Mouse (Mus musculus): ENCODE data around the gene Hdgfl2. TPM values are rescaled to one million over a fixed set of nuclear protein-coding genes. Genes with fewer than 3 reads are reported as not detected.

Hdgfl2 gene
- polyA plus RNA-seq, 1 experiment from 2014 or later, result 119 TPM

GRCm38 (mm10) chr17:56119981-56120880 lies 40.8 kb downstream of the Hdgfl2 start:
- Histone ChIP-seq H3K27me3 (peaks cover 87% of the 10 kb centered on the region), H3K36me3 (no peaks in the 10 kb centered on the region), H3K4me3 (replicated peaks) (peak overlapping the region; percentile 4), H3K27ac (replicated peaks) (no peak overlapping the region), H3K9ac (no peak overlapping the region), H3K9me3 (replicated peaks) (peaks cover 10% of the 10 kb centered on the region), H3K4me1 (peaks cover 28% of the 10 kb centered on the region), H3K4me2 (replicated peaks) (0 out of 2 replicates have a peak overlapping the region, but pooled peaks have one; percentile 17)
- 5% methylated on average over 66 of the region's 66 CpGs for WGBS
- ATAC-seq (ENCODE audit: insufficient number of reproducible peaks, low FRiP score, low TSS enrichment, low read depth), result no peak

GRCm38 (mm10) chr17:56121826-56122225 lies 42.4 kb downstream of the Hdgfl2 start, which contains the start of gene Lrg1:
Gene Lrg1 (minus strand): TSS chr17:56122001.
- H3K9me3 ChIP-seq (replicated peaks), result peaks cover 10% of the 10 kb centered on the region
- H3K4me1 ChIP-seq, result peaks cover 28% of the 10 kb centered on the region
- peaks cover 75% of the 10 kb centered on the region for H3K27me3 ChIP-seq
- no peaks in the 10 kb centered on the region for H3K36me3 ChIP-seq
- H3K4me3 ChIP-seq (replicated peaks), result no peak within 1 kb of the TSS
- no peak within 1 kb of the TSS for H3K4me2 ChIP-seq (replicated peaks)
- no peak within 1 kb of the TSS for H3K27ac ChIP-seq (replicated peaks)
- no peak within 1 kb of the TSS for H3K9ac ChIP-seq
- WGBS, result 53% methylated on average over 2 of the region's 2 CpGs
- no peak for ATAC-seq (ENCODE audit: insufficient number of reproducible peaks, low FRiP score, low TSS enrichment, low read depth)

- no peak for ATAC-seq (ENCODE audit: insufficient number of reproducible peaks, low FRiP score, low TSS enrichment, low read depth)
- H3K4me1 ChIP-seq, result peaks cover 21% of the 10 kb centered on the region
- no peak overlapping the region for H3K4me3 ChIP-seq (replicated peaks)
- peaks cover 10% of the 10 kb centered on the region for H3K9me3 ChIP-seq (replicated peaks)
- H3K9ac ChIP-seq, result no peak overlapping the region
- no peak overlapping the region for H3K4me2 ChIP-seq (replicated peaks)
- H3K27ac ChIP-seq (replicated peaks), result no peak overlapping the region
- H3K36me3 ChIP-seq, result no peaks in the 10 kb centered on the region
- WGBS, result 89% methylated on average over 12 of the region's 12 CpGs
- peaks cover 66% of the 10 kb centered on the region for H3K27me3 ChIP-seq
Measured at GRCm38 (mm10) chr17:56123161-56123560, 43.7 kb downstream of the Hdgfl2 start.

GRCm38 (mm10) chr17:56123681-56124340 lies 44.4 kb downstream of the Hdgfl2 start:
- Histone ChIP-seq H3K4me3 (replicated peaks) (peak overlapping the region; percentile 40), H3K36me3 (no peaks in the 10 kb centered on the region), H3K9me3 (replicated peaks) (peaks cover 10% of the 10 kb centered on the region), H3K4me1 (peaks cover 21% of the 10 kb centered on the region), H3K27ac (replicated peaks) (no peak overlapping the region), H3K9ac (no peak overlapping the region), H3K4me2 (replicated peaks) (peak overlapping the region; percentile 71), H3K27me3 (peaks cover 59% of the 10 kb centered on the region)
- 0 out of 2 replicates have a peak, but pooled peaks have one; percentile 7 for ATAC-seq (ENCODE audit: insufficient number of reproducible peaks, low FRiP score, low TSS enrichment, low read depth)
- 53% methylated on average over 59 of the region's 59 CpGs for WGBS

GRCm38 (mm10) chr17:56124377-56125275 lies 45.2 kb downstream of the Hdgfl2 start:
- ATAC-seq (ENCODE audit: insufficient number of reproducible peaks, low FRiP score, low TSS enrichment, low read depth), result peak; percentile 31; the same call in 1 of the 2 replicates

GRCm38 (mm10) chr17:56125276-56125630 lies 45.8 kb downstream of the Hdgfl2 start:
- H3K36me3 ChIP-seq, result 0 out of 2 replicates have a peak, but pooled peaks cover 3% of the 10 kb centered on the region
- 89% methylated on average over 4 of the region's 4 CpGs for WGBS

More at GRCm38 (mm10) chr17:56124377-56125275, 45.2 kb downstream of the Hdgfl2 start:
- WGBS, result 18% methylated on average over 53 of the region's 59 CpGs
- Histone ChIP-seq H3K27ac (replicated peaks) (no peak overlapping the region), H3K9ac (peak overlapping the region; percentile 35; the same call in 1 of the 2 replicates), H3K27me3 (peaks cover 51% of the 10 kb centered on the region), H3K36me3 (0 out of 2 replicates have a peak, but pooled peaks cover 3% of the 10 kb centered on the region), H3K9me3 (replicated peaks) (peaks cover 10% of the 10 kb centered on the region), H3K4me1 (peaks cover 20% of the 10 kb centered on the region), H3K4me2 (replicated peaks) (peak overlapping the region; percentile 71), H3K4me3 (replicated peaks) (peak overlapping the region; percentile 40)

GRCm38 (mm10) chr17:56126175-56126574 lies 46.7 kb downstream of the Hdgfl2 start:
- no peak overlapping the region for H3K4me3 ChIP-seq (replicated peaks)
- ATAC-seq (ENCODE audit: insufficient number of reproducible peaks, low FRiP score, low TSS enrichment, low read depth), result no peak
- peaks cover 10% of the 10 kb centered on the region for H3K9me3 ChIP-seq (replicated peaks)
- H3K27ac ChIP-seq (replicated peaks), result no peak overlapping the region
- no peak overlapping the region for H3K4me2 ChIP-seq (replicated peaks)
- WGBS, result 48% methylated on average over 11 of the region's 11 CpGs
- peaks cover 11% of the 10 kb centered on the region for H3K4me1 ChIP-seq
- peaks cover 36% of the 10 kb centered on the region for H3K27me3 ChIP-seq
- H3K9ac ChIP-seq, result no peak overlapping the region
- peaks cover 11% of the 10 kb centered on the region; the same call in 1 of the 2 replicates for H3K36me3 ChIP-seq

More at GRCm38 (mm10) chr17:56125276-56125630, 45.8 kb downstream of the Hdgfl2 start:
- Histone ChIP-seq H3K9me3 (replicated peaks) (peaks cover 10% of the 10 kb centered on the region), H3K4me2 (replicated peaks) (no peak overlapping the region), H3K4me3 (replicated peaks) (no peak overlapping the region), H3K27me3 (peaks cover 45% of the 10 kb centered on the region), H3K4me1 (peaks cover 14% of the 10 kb centered on the region), H3K9ac (no peak overlapping the region), H3K27ac (replicated peaks) (no peak overlapping the region)
- no peak for ATAC-seq (ENCODE audit: insufficient number of reproducible peaks, low FRiP score, low TSS enrichment, low read depth)

- WGBS, result 73% methylated on average over 15 of the region's 15 CpGs
- Histone ChIP-seq H3K9me3 (replicated peaks) (no peaks in the 10 kb centered on the region), H3K4me1 (peaks cover 11% of the 10 kb centered on the region), H3K27me3 (peaks cover 15% of the 10 kb centered on the region), H3K27ac (replicated peaks) (no peak overlapping the region), H3K36me3 (peaks cover 11% of the 10 kb centered on the region; the same call in 1 of the 2 replicates), H3K4me3 (replicated peaks) (no peak overlapping the region), H3K9ac (no peak overlapping the region), H3K4me2 (replicated peaks) (no peak overlapping the region)
- ATAC-seq (ENCODE audit: insufficient number of reproducible peaks, low FRiP score, low TSS enrichment, low read depth), result no peak
Measured at GRCm38 (mm10) chr17:56128246-56128645, 48.8 kb downstream of the Hdgfl2 start.

GRCm38 (mm10) chr17:56131136-56131535 lies 51.7 kb downstream of the Hdgfl2 start:
- H3K4me1 ChIP-seq, result peaks cover 16% of the 10 kb centered on the region
- H3K4me2 ChIP-seq (replicated peaks), result no peak overlapping the region
- no peak overlapping the region for H3K27ac ChIP-seq (replicated peaks)
- no peaks in the 10 kb centered on the region for H3K27me3 ChIP-seq
- no peak overlapping the region for H3K4me3 ChIP-seq (replicated peaks)
- peaks cover 11% of the 10 kb centered on the region; the same call in 1 of the 2 replicates for H3K36me3 ChIP-seq
- no peak overlapping the region for H3K9ac ChIP-seq
- H3K9me3 ChIP-seq (replicated peaks), result no peaks in the 10 kb centered on the region
- ATAC-seq (ENCODE audit: insufficient number of reproducible peaks, low FRiP score, low TSS enrichment, low read depth), result no peak
- 89% methylated on average over 10 of the region's 10 CpGs for WGBS

- no peak overlapping the region for H3K27ac ChIP-seq (replicated peaks)
- no peak overlapping the region for H3K9ac ChIP-seq
- H3K4me3 ChIP-seq (replicated peaks), result no peak overlapping the region
- no peaks in the 10 kb centered on the region for H3K27me3 ChIP-seq
- H3K9me3 ChIP-seq (replicated peaks), result no peaks in the 10 kb centered on the region
- 39% methylated on average over 7 of the region's 7 CpGs for WGBS
- no peak for ATAC-seq (ENCODE audit: insufficient number of reproducible peaks, low FRiP score, low TSS enrichment, low read depth)
- H3K36me3 ChIP-seq, result peaks cover 11% of the 10 kb centered on the region; the same call in 1 of the 2 replicates
- no peak overlapping the region for H3K4me2 ChIP-seq (replicated peaks)
- peaks cover 16% of the 10 kb centered on the region for H3K4me1 ChIP-seq
Measured at GRCm38 (mm10) chr17:56131814-56132213, 52.4 kb downstream of the Hdgfl2 start.

Measured in embryonic facial prominence, embryonic 15.5 days (tissue).